In genomic region chr6:27318575-27318974, GRCm38 (mm10) we compare ENCODE assay signal across 22 mouse cellular contexts.
DNase-seq lines count a peak whose midpoint lies in the region; ATAC-seq and TF ChIP-seq lines count a peak whose summit lies in the region.
"Had no signal": no experiment of that assay in that cellular context is flagged by ENCODE, and none has a peak within 500 bp of the region (broad histone marks: within the 10 kb centered on the region; RNA-seq: fewer than 3 reads in every experiment).

No protein-coding gene starts in this region.

- H3K9me3 ChIP-seq in G1E (replicated peaks): no peaks in the 10 kb centered on the region

- H3K4me1 ChIP-seq in G1E (ENCODE audit: insufficient read depth, low read depth, low read length): peaks cover 12% of the 10 kb centered on the region
- H3K4me1 ChIP-seq in heart, adult 2 months (ENCODE audit: control insufficient read depth, insufficient read depth, low read length): no peaks in the 10 kb centered on the region

- peak; percentile 41 for ATAC-seq in G1E (ENCODE audit: extremely low read depth, insufficient number of reproducible peaks, low FRiP score, poor library complexity, severe bottlenecking)
- peak; percentile 68 for ATAC-seq in common myeloid progenitor, adult 5-6 weeks (replicated peaks; ENCODE audit: low read depth, poor library complexity, severe bottlenecking)
- peak; percentile 39 to 71; a peak in 3 of 4 replicates for ATAC-seq in hematopoietic stem cell, adult 5-6 weeks (replicated peaks in 1 of 2; ENCODE audit: insufficient read depth in 1 of 2, low FRiP score in 2 of 2, low TSS enrichment in 1 of 2, low read depth in 1 of 2, poor library complexity in 2 of 2, severe bottlenecking in 2 of 2)
- ATAC-seq in megakaryocyte progenitor cell, adult 5-6 weeks (replicated peaks; ENCODE audit: poor library complexity): peak; percentile 46; the same call in 1 of the 2 replicates
- ATAC-seq: activated CD4-positive, CD25-positive, alpha-beta regulatory T cell, adult 4 months; CD4-positive, CD25-positive, alpha-beta regulatory T cell, adult 4 months; Patski had no signal

- no peak for TF ChIP-seq CTCF in G1E (IDR thresholded peaks at IDR 0.05; ENCODE audit: low read depth, low read length)
- no peak for TF ChIP-seq CTCF in heart, adult 2 months (IDR thresholded peaks at IDR 0.05)

- H3K36me3 ChIP-seq in G1E (replicated peaks): no peaks in the 10 kb centered on the region
- no peaks in the 10 kb centered on the region for H3K36me3 ChIP-seq in heart, adult 2 months (ENCODE audit: control insufficient read depth, insufficient read depth, low read length)

- intact Hi-C loops in heart, adult 2 months (cut with DNase I): no loop called here

- no peaks in the 10 kb centered on the region for H3K27me3 ChIP-seq in G1E (ENCODE audit: insufficient read depth, low read length)
- no peaks in the 10 kb centered on the region for H3K27me3 ChIP-seq in heart, adult 2 months (ENCODE audit: control insufficient read depth, insufficient read depth, low read length)
- H3K27me3 ChIP-seq: CH12.LX, Patski had no signal

- no peak for TF ChIP-seq EP300 in heart, adult 2 months (IDR thresholded peaks at IDR 0.05; ENCODE audit: insufficient read depth, low read depth, low read length)

- WGBS in heart, adult 2 months: 21% methylated on average over 1 of the region's 1 CpGs

- no peak overlapping the region for H3K4me3 ChIP-seq in G1E (ENCODE audit: low read depth, low read length)
- no peak overlapping the region for H3K4me3 ChIP-seq in heart, adult 2 months

- H3K9ac ChIP-seq in heart, adult 2 months (ENCODE audit: low read depth, low read length): no peak overlapping the region

- H3K79me2 ChIP-seq in heart, adult 2 months (replicated peaks; ENCODE audit: control insufficient read depth, insufficient read depth, low read length): no peaks in the 10 kb centered on the region

- no peak for TF ChIP-seq POLR2A in heart, adult 2 months (IDR thresholded peaks at IDR 0.05; ENCODE audit: insufficient read depth, low read depth, low read length)

- H3K27ac ChIP-seq in heart, adult 2 months: no peak overlapping the region

- DNase-seq in G1E (ENCODE audit: low spot score): no peak
- DNase-seq in lung, adult 18-20 months: no peak
- DNase-seq in thymus, postnatal 25 days: no peak
- no peak for DNase-seq in cerebellum, adult 9-11 months
- DNase-seq in heart, adult 2 months: no peak
- DNase-seq: adrenal gland, adult 2 months; adrenal gland, adult 8-10 months; adrenal gland, postnatal 10 days; adrenal gland, postnatal 14 days; adrenal gland, postnatal 25 days; adrenal gland, postnatal 36 days; B cell, adult 2 months; cerebellum, adult 11 months; cerebellum, adult 11-12 months; cerebellum, adult 18-20 months had no signal
